Mouse (Mus musculus) forebrain, embryonic 15.5 days (tissue): ENCODE measurements around the gene Vti1a. TPM values are rescaled to one million over a fixed set of nuclear protein-coding genes. Genes with fewer than 3 reads are reported as not detected.

Experiments
- ATAC-seq: fragments of 200-750 bp; cut with Nextera tagmentation; replicated peaks from 2 replicates; pipeline ENCODE4 v1.8.0; 2017; ENCODE audit warnings: mild to moderate bottlenecking, moderate TSS enrichment, moderate library complexity
- H3K27ac ChIP-seq: fragments of 300-500 bp; sonication (generic); replicated peaks from 2 replicates; pipeline ENCODE4 v1.5.1; 2015; ENCODE audit warnings: mild to moderate bottlenecking, inconsistent platforms
- H3K27me3 ChIP-seq: fragments of 300-500 bp; sonication (generic); 2 replicates; pipeline ENCODE4 v1.6.1; 2015; ENCODE audit warnings: inconsistent platforms
- H3K36me3 ChIP-seq: fragments of 300-500 bp; sonication (generic); 2 replicates; pipeline ENCODE4 v1.6.1; 2015; ENCODE audit warnings: mild to moderate bottlenecking, inconsistent platforms
- H3K4me1 ChIP-seq: fragments of 300-500 bp; sonication (generic); 2 replicates; pipeline ENCODE4 v1.6.1; 2015; ENCODE audit warnings: inconsistent platforms
- H3K4me2 ChIP-seq: fragments of 300-500 bp; sonication (generic); replicated peaks from 2 replicates; pipeline ENCODE4 v1.6.1; 2015; ENCODE audit warnings: mild to moderate bottlenecking, inconsistent platforms
- H3K4me3 ChIP-seq: fragments of 300-500 bp; sonication (generic); 2 replicates; pipeline ENCODE4 v1.5.1; 2015; ENCODE audit warnings: mild to moderate bottlenecking, inconsistent platforms
- H3K9ac ChIP-seq: fragments of 300-500 bp; sonication (generic); replicated peaks from 2 replicates; pipeline ENCODE4 v1.6.1; 2015; ENCODE audit warnings: mild to moderate bottlenecking, inconsistent platforms
- H3K9me3 ChIP-seq: fragments of 300-500 bp; sonication (generic); 2 replicates; pipeline ENCODE4 v1.6.1; 2016; ENCODE audit warnings: inconsistent platforms
- WGBS: fragments of 180-500 bp; shearing (Covaris S2); methylation state at CpG from one replicate; pipeline ENCODE4 v1.1.7; 2015; ENCODE audit warnings: mixed read lengths; 5-methylcytosine and 5-hydroxymethylcytosine counted together
- polyA plus RNA-seq: library from polyadenylated mRNA; unstranded; fragments of >200 nt; fragmentation: Nextera tagmentation; extraction: Ambion mirVana; gene quantifications from 2 replicates; pipeline ENCODE4 v1.2.1, GENCODE M21; 2015

Gene Vti1a
- polyA plus RNA-seq, 1 experiment from 2014 or later, result 29.7 TPM

- Histone ChIP-seq H3K36me3 (no peaks in the 10 kb centered on the region), H3K27me3 (peaks cover 6% of the 10 kb centered on the region; the same call in 1 of the 2 replicates), H3K9ac (no peak overlapping the region), H3K4me1 (peaks cover 14% of the 10 kb centered on the region), H3K4me2 (peak overlapping the region; percentile 40), H3K4me3 (peak overlapping the region; percentile 16; the same call in 1 of the 2 replicates), H3K9me3 (no peaks in the 10 kb centered on the region), H3K27ac (0 out of 2 replicates have a peak overlapping the region, but pooled peaks have one; percentile 37)
- peak; percentile 99 for ATAC-seq
- 4% methylated on average over 21 of the region's 21 CpGs for whole genome bisulfite sequencing
Measured at GRCm38 (mm10) chr19:55556168-55556999, 240.3 kb downstream of the Vti1a start.

GRCm38 (mm10) chr19:55559331-55559730 lies 243.2 kb downstream of the Vti1a start:
- Histone ChIP-seq H3K9ac (no peak overlapping the region), H3K36me3 (no peaks in the 10 kb centered on the region), H3K27me3 (peaks cover under 1% of the 10 kb centered on the region; the same call in 1 of the 2 replicates), H3K27ac (no peak overlapping the region), H3K4me1 (peaks cover 14% of the 10 kb centered on the region), H3K4me3 (no peak overlapping the region), H3K4me2 (no peak overlapping the region), H3K9me3 (no peaks in the 10 kb centered on the region)
- no peak for ATAC-seq
- 87% methylated on average over 12 of the region's 12 CpGs for WGBS

GRCm38 (mm10) chr19:55560088-55560682 lies 244.1 kb downstream of the Vti1a start:
- Histone ChIP-seq H3K9me3 (no peaks in the 10 kb centered on the region), H3K9ac (no peak overlapping the region), H3K27ac (no peak overlapping the region), H3K4me1 (peaks cover 14% of the 10 kb centered on the region), H3K27me3 (no peaks in the 10 kb centered on the region), H3K4me3 (no peak overlapping the region), H3K36me3 (no peaks in the 10 kb centered on the region), H3K4me2 (no peak overlapping the region)
- no peak for ATAC-seq
- WGBS, result 67% methylated on average over 11 of the region's 11 CpGs

GRCm38 (mm10) chr19:55561469-55561868 lies 245.4 kb downstream of the Vti1a start:
- no peak overlapping the region for H3K9ac ChIP-seq
- no peak for ATAC-seq
- no peaks in the 10 kb centered on the region for H3K36me3 ChIP-seq
- H3K27me3 ChIP-seq, result no peaks in the 10 kb centered on the region
- peaks cover 5% of the 10 kb centered on the region for H3K4me1 ChIP-seq
- H3K27ac ChIP-seq, result no peak overlapping the region
- H3K4me2 ChIP-seq, result no peak overlapping the region
- WGBS, result 85% methylated on average over 10 of the region's 10 CpGs
- H3K9me3 ChIP-seq, result no peaks in the 10 kb centered on the region
- H3K4me3 ChIP-seq, result no peak overlapping the region

GRCm38 (mm10) chr19:55562487-55563147 lies 246.5 kb downstream of the Vti1a start:
- no peaks in the 10 kb centered on the region for H3K9me3 ChIP-seq
- H3K4me2 ChIP-seq, result no peak overlapping the region
- H3K27me3 ChIP-seq, result no peaks in the 10 kb centered on the region
- no peak overlapping the region for H3K4me3 ChIP-seq
- no peaks in the 10 kb centered on the region for H3K4me1 ChIP-seq
- no peak for ATAC-seq
- H3K36me3 ChIP-seq, result no peaks in the 10 kb centered on the region
- 81% methylated on average over 14 of the region's 14 CpGs for WGBS
- no peak overlapping the region for H3K27ac ChIP-seq
- H3K9ac ChIP-seq, result no peak overlapping the region

- no peaks in the 10 kb centered on the region for H3K9me3 ChIP-seq
- 71% methylated on average over 15 of the region's 15 CpGs for WGBS
- no peaks in the 10 kb centered on the region for H3K27me3 ChIP-seq
- no peak overlapping the region for H3K9ac ChIP-seq
- no peaks in the 10 kb centered on the region for H3K36me3 ChIP-seq
- no peak for ATAC-seq
- no peak overlapping the region for H3K4me2 ChIP-seq
- H3K27ac ChIP-seq, result no peak overlapping the region
- H3K4me3 ChIP-seq, result no peak overlapping the region
- H3K4me1 ChIP-seq, result no peaks in the 10 kb centered on the region
Measured at GRCm38 (mm10) chr19:55563148-55563651, 247.1 kb downstream of the Vti1a start.

GRCm38 (mm10) chr19:55564104-55564938 lies 248.2 kb downstream of the Vti1a start:
- H3K4me1 ChIP-seq, result no peaks in the 10 kb centered on the region
- no peaks in the 10 kb centered on the region for H3K9me3 ChIP-seq
- no peak overlapping the region for H3K4me2 ChIP-seq
- ATAC-seq, result no peak
- H3K27me3 ChIP-seq, result no peaks in the 10 kb centered on the region
- H3K36me3 ChIP-seq, result no peaks in the 10 kb centered on the region
- H3K9ac ChIP-seq, result no peak overlapping the region
- H3K27ac ChIP-seq, result no peak overlapping the region
- no peak overlapping the region for H3K4me3 ChIP-seq
- 80% methylated on average over 13 of the region's 13 CpGs for WGBS

GRCm38 (mm10) chr19:55565111-55565510 lies 249.0 kb downstream of the Vti1a start:
- 93% methylated on average over 11 of the region's 11 CpGs for WGBS
- no peak overlapping the region for H3K4me3 ChIP-seq
- H3K4me2 ChIP-seq, result no peak overlapping the region
- no peaks in the 10 kb centered on the region for H3K36me3 ChIP-seq
- H3K9me3 ChIP-seq, result no peaks in the 10 kb centered on the region
- H3K4me1 ChIP-seq, result no peaks in the 10 kb centered on the region
- H3K27me3 ChIP-seq, result no peaks in the 10 kb centered on the region
- no peak for ATAC-seq
- H3K9ac ChIP-seq, result no peak overlapping the region
- H3K27ac ChIP-seq, result no peak overlapping the region

- no peak overlapping the region for H3K4me2 ChIP-seq
- no peak overlapping the region for H3K27ac ChIP-seq
- no peak overlapping the region for H3K4me3 ChIP-seq
- no peaks in the 10 kb centered on the region for H3K4me1 ChIP-seq
- 66% methylated on average over 6 of the region's 6 CpGs for WGBS
- H3K27me3 ChIP-seq, result no peaks in the 10 kb centered on the region
- no peaks in the 10 kb centered on the region for H3K36me3 ChIP-seq
- no peak for ATAC-seq
- no peak overlapping the region for H3K9ac ChIP-seq
- H3K9me3 ChIP-seq, result no peaks in the 10 kb centered on the region
Measured at GRCm38 (mm10) chr19:55565523-55566369, 249.7 kb downstream of the Vti1a start.

GRCm38 (mm10) chr19:55569114-55569513 lies 253.0 kb downstream of the Vti1a start:
- H3K9me3 ChIP-seq, result no peaks in the 10 kb centered on the region
- H3K36me3 ChIP-seq, result no peaks in the 10 kb centered on the region
- no peak overlapping the region for H3K9ac ChIP-seq
- no peak overlapping the region for H3K27ac ChIP-seq
- H3K27me3 ChIP-seq, result no peaks in the 10 kb centered on the region
- H3K4me3 ChIP-seq, result no peak overlapping the region
- no peak overlapping the region for H3K4me2 ChIP-seq
- no peak for ATAC-seq
- 88% methylated on average over 7 of the region's 7 CpGs for WGBS
- H3K4me1 ChIP-seq, result no peaks in the 10 kb centered on the region

- Histone ChIP-seq H3K4me3 (no peak overlapping the region), H3K27me3 (no peaks in the 10 kb centered on the region), H3K36me3 (no peaks in the 10 kb centered on the region), H3K4me1 (no peaks in the 10 kb centered on the region), H3K9me3 (no peaks in the 10 kb centered on the region), H3K9ac (no peak overlapping the region), H3K4me2 (no peak overlapping the region), H3K27ac (no peak overlapping the region)
- ATAC-seq, result no peak
- 83% methylated on average over 12 of the region's 12 CpGs for WGBS
Measured at GRCm38 (mm10) chr19:55569894-55570293, 253.8 kb downstream of the Vti1a start.
